Mouse (Mus musculus) embryonic fibroblast, embryonic 13.5 days (primary cell): ENCODE data around the gene Poldip2.

ENCODE experiments used
- CTCF ChIP-seq: IDR thresholded peaks from 2 replicates; pipeline ENCODE4 v1.5.1; 2011; ENCODE audit warnings: mild to moderate bottlenecking, control low read depth, low read length, moderate library complexity, borderline replicate concordance; ENCODE audit not compliant: insufficient read depth
- POLR2A ChIP-seq: IDR thresholded peaks from 2 replicates; pipeline ENCODE4 v1.6.1; 2011; ENCODE audit warnings: low read depth, mild to moderate bottlenecking, control low read depth, low read length, moderate library complexity

DNA sequence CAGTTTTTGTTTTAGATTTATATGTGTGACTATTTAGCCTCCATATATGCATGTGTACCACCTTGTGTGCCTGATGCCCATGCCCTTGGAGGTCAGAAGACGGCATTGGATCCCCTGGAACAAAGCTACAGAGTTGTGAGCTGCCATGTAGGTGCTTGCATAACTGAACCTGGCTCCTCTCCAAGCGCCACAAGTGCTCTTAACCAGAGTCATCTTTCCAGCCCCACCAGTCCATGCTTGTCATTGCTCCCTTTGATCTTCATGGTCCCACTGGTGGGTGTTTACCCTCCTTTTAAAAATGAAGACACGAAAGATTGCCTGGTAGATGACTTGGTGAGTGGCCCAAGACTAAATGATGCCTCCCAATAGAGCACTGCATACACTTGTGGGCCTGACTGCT lies 28.4 kb downstream of the Poldip2 start:
- TF ChIP-seq POLR2A (no peak), CTCF (no peak)
